Mouse (Mus musculus): ENCODE results near the gene Gzf1. TPM values are rescaled to one million over a fixed set of nuclear protein-coding genes. Genes with fewer than 3 reads are reported as not detected.

The Gzf1 gene
- total and polyA plus RNA-seq, 3 experiments, result 8.0 to 24.0 (median 22.0) TPM

GRCm38 (mm10) chr2:148687971-148688370, 7.1 kb downstream of the Gzf1 start:
- Histone ChIP-seq H3K79me2 (replicated peaks; ENCODE audit: control insufficient read depth, insufficient read depth, low read length) (peaks cover 4% of the 10 kb centered on the region; the same call in 1 of the 2 replicates), H3K9ac (ENCODE audit: low read depth, low read length) (no peak overlapping the region), H3K27me3 (ENCODE audit: control insufficient read depth, insufficient read depth, low read length) (no peaks in the 10 kb centered on the region), H3K4me1 (ENCODE audit: control insufficient read depth, insufficient read depth, low read length) (no peaks in the 10 kb centered on the region), H3K36me3 (ENCODE audit: control insufficient read depth, insufficient read depth, low read length) (peaks cover 44% of the 10 kb centered on the region), H3K4me3 (no peak overlapping the region), H3K27ac (no peak overlapping the region)
- no peak for DNase-seq
- TF ChIP-seq POLR2A (IDR thresholded peaks at IDR 0.05; ENCODE audit: insufficient read depth, low read depth, low read length) (no peak), CTCF (IDR thresholded peaks at IDR 0.05) (no peak), EP300 (IDR thresholded peaks at IDR 0.05; ENCODE audit: insufficient read depth, low read depth, low read length) (no peak)
- WGBS, result 83% methylated on average over 5 of the region's 5 CpGs
- intact Hi-C loops (cut with DNase I), result no loop called here

- Histone ChIP-seq H3K79me2 (replicated peaks; ENCODE audit: control insufficient read depth, insufficient read depth, low read length) (peaks cover 2% of the 10 kb centered on the region; the same call in 1 of the 2 replicates), H3K27me3 (ENCODE audit: control insufficient read depth, insufficient read depth, low read length) (no peaks in the 10 kb centered on the region), H3K9ac (ENCODE audit: low read depth, low read length) (no peak overlapping the region), H3K4me3 (no peak overlapping the region), H3K36me3 (ENCODE audit: control insufficient read depth, insufficient read depth, low read length) (peaks cover 45% of the 10 kb centered on the region), H3K27ac (no peak overlapping the region), H3K4me1 (ENCODE audit: control insufficient read depth, insufficient read depth, low read length) (no peaks in the 10 kb centered on the region)
- 83% methylated on average over 6 of the region's 6 CpGs for WGBS
- TF ChIP-seq EP300 (IDR thresholded peaks at IDR 0.05; ENCODE audit: insufficient read depth, low read depth, low read length), result no peak
- TF ChIP-seq POLR2A (IDR thresholded peaks at IDR 0.05; ENCODE audit: insufficient read depth, low read depth, low read length), result no peak
- intact Hi-C loops (cut with DNase I), result no loop called here
- DNase-seq, result no peak
Measured at GRCm38 (mm10) chr2:148689444-148690140, 8.8 kb downstream of the Gzf1 start.

GRCm38 (mm10) chr2:148690291-148690690, 9.5 kb downstream of the Gzf1 start:
- no peak overlapping the region for H3K4me3 ChIP-seq
- peaks cover 1% of the 10 kb centered on the region; the same call in 1 of the 2 replicates for H3K79me2 ChIP-seq (replicated peaks; ENCODE audit: control insufficient read depth, insufficient read depth, low read length)

DNA sequence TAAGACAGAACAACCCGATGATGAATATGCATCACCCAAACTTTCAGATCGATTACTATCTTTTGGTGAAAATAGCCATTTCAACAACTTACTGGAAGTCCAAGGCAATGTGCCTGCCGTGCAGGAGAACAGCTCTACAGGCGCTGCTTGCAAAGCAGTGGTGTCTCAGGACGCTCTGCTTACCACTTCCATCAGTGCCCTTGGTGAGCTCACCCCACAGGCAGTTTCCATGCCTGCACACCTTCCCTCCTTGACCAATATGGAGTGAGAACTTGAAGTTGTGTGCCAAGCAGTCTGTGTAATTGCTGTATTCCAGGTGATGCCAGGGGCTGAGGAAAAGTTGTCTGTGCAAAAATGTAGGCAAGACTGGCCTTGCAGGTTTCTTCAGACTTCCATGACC, 10.0 kb downstream of the Gzf1 start:
- H3K27ac ChIP-seq, result no peak overlapping the region
- no peaks in the 10 kb centered on the region for H3K4me1 ChIP-seq (ENCODE audit: control insufficient read depth, insufficient read depth, low read length)
- peaks cover 1% of the 10 kb centered on the region; the same call in 1 of the 2 replicates for H3K79me2 ChIP-seq (replicated peaks; ENCODE audit: control insufficient read depth, insufficient read depth, low read length)
- intact Hi-C loops (cut with DNase I), result no loop called here
- TF ChIP-seq CTCF (IDR thresholded peaks at IDR 0.05) (no peak), POLR2A (IDR thresholded peaks at IDR 0.05; ENCODE audit: insufficient read depth, low read depth, low read length) (no peak), EP300 (IDR thresholded peaks at IDR 0.05; ENCODE audit: insufficient read depth, low read depth, low read length) (no peak)
- no peak for DNase-seq
- H3K36me3 ChIP-seq (ENCODE audit: control insufficient read depth, insufficient read depth, low read length), result peaks cover 41% of the 10 kb centered on the region
- H3K4me3 ChIP-seq, result no peak overlapping the region
- no peak overlapping the region for H3K9ac ChIP-seq (ENCODE audit: low read depth, low read length)
- H3K27me3 ChIP-seq (ENCODE audit: control insufficient read depth, insufficient read depth, low read length), result no peaks in the 10 kb centered on the region
- WGBS, result 92% methylated on average over 5 of the region's 5 CpGs

More at GRCm38 (mm10) chr2:148690291-148690690, 9.5 kb downstream of the Gzf1 start:
- Histone ChIP-seq H3K27me3 (ENCODE audit: control insufficient read depth, insufficient read depth, low read length) (no peaks in the 10 kb centered on the region), H3K36me3 (ENCODE audit: control insufficient read depth, insufficient read depth, low read length) (peaks cover 45% of the 10 kb centered on the region), H3K4me1 (ENCODE audit: control insufficient read depth, insufficient read depth, low read length) (no peaks in the 10 kb centered on the region), H3K9ac (ENCODE audit: low read depth, low read length) (no peak overlapping the region), H3K27ac (no peak overlapping the region)
- 83% methylated on average over 3 of the region's 3 CpGs for WGBS
- TF ChIP-seq POLR2A (IDR thresholded peaks at IDR 0.05; ENCODE audit: insufficient read depth, low read depth, low read length), result no peak
- TF ChIP-seq EP300 (IDR thresholded peaks at IDR 0.05; ENCODE audit: insufficient read depth, low read depth, low read length), result no peak
- no peak for TF ChIP-seq CTCF (IDR thresholded peaks at IDR 0.05)
- DNase-seq, result no peak
- intact Hi-C loops (cut with DNase I), result no loop called here

DNA sequence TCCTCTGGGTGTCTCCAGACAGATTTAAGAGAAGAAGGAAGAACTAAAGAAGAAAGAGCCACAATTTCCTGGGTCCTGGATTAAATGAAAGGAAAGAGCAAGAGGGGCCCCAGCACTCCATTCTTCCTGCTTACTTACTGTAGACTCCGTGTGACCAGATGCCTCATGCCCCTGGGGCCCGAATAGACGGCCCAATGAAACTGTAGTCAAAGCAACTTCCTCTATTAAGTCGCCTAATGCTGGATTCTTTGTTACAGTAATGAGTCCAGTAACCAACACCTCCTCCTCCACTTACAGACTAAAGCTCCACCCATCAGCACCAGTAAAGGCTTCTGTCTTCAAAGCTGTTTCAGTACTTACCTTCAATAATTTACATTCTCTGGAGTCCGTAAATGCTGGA, 17.7 kb downstream of the Gzf1 start:
- peaks cover 3% of the 10 kb centered on the region; the same call in 1 of the 2 replicates for H3K36me3 ChIP-seq (ENCODE audit: control insufficient read depth, insufficient read depth, low read length)
- WGBS, result 75% methylated on average over 5 of the region's 5 CpGs

More for the DNA sequence above, 17.7 kb downstream of the Gzf1 start:
- Histone ChIP-seq H3K4me3 (no peak overlapping the region), H3K9ac (ENCODE audit: low read depth, low read length) (no peak overlapping the region), H3K27me3 (ENCODE audit: control insufficient read depth, insufficient read depth, low read length) (no peaks in the 10 kb centered on the region), H3K27ac (no peak overlapping the region), H3K4me1 (ENCODE audit: control insufficient read depth, insufficient read depth, low read length) (no peaks in the 10 kb centered on the region), H3K79me2 (replicated peaks; ENCODE audit: control insufficient read depth, insufficient read depth, low read length) (no peaks in the 10 kb centered on the region)
- no peak for TF ChIP-seq POLR2A (IDR thresholded peaks at IDR 0.05; ENCODE audit: insufficient read depth, low read depth, low read length)
- no peak for TF ChIP-seq CTCF (IDR thresholded peaks at IDR 0.05)
- TF ChIP-seq EP300 (IDR thresholded peaks at IDR 0.05; ENCODE audit: insufficient read depth, low read depth, low read length), result no peak
- intact Hi-C loops (cut with DNase I), result no loop called here
- DNase-seq, result no peak
